Mouse (Mus musculus) limb, embryonic 10.5 days (tissue): ENCODE data around the gene Map7. TPM values are rescaled to one million over a fixed set of nuclear protein-coding genes. Genes with fewer than 3 reads are reported as not detected.

Experiments
- DNase-seq: peaks from one replicate; pipeline ENCODE4 v3.0.0-alpha.2; 2017; ENCODE audit warnings: low spot score
- H3K27ac ChIP-seq: fragments of 300-500 bp; sonication (generic); 2 replicates; pipeline ENCODE4 v1.5.1; 2016; ENCODE audit warnings: mild to moderate bottlenecking
- H3K27me3 ChIP-seq: fragments of 300-500 bp; sonication (generic); 2 replicates; pipeline ENCODE4 v1.6.1; 2016; ENCODE audit warnings: low read depth, mild to moderate bottlenecking; ENCODE audit not compliant: poor library complexity, severe bottlenecking
- H3K36me3 ChIP-seq: fragments of 300-500 bp; sonication (generic); 2 replicates; pipeline ENCODE4 v1.6.1; 2016; ENCODE audit warnings: mild to moderate bottlenecking, moderate library complexity
- H3K4me1 ChIP-seq: fragments of 300-500 bp; sonication (generic); 2 replicates; pipeline ENCODE4 v1.6.1; 2016
- H3K4me3 ChIP-seq: fragments of 300-500 bp; sonication (generic); 2 replicates; pipeline ENCODE4 v1.5.1; 2016; ENCODE audit warnings: mild to moderate bottlenecking, moderate library complexity
- H3K9me3 ChIP-seq: fragments of 300-500 bp; sonication (generic); replicated peaks from 2 replicates; pipeline ENCODE4 v1.6.1; 2016; ENCODE audit warnings: mild to moderate bottlenecking
- WGBS: fragments of 180-500 bp; shearing (Covaris S2); methylation state at CpG from one replicate; pipeline ENCODE4 v1.1.7; 2016; 5-methylcytosine and 5-hydroxymethylcytosine counted together
- polyA plus RNA-seq: library from polyadenylated mRNA; unstranded; fragments of >200 nt; fragmentation: Nextera tagmentation; extraction: Ambion mirVana; gene quantifications from 2 replicates; pipeline ENCODE4 v1.2.1, GENCODE M21; 2016

The Map7 gene
- polyA plus RNA-seq, 1 experiment from 2014 or later = 3.3 TPM

GRCm38 (mm10) chr10:20159308-20159707, 11.0 kb downstream of the Map7 start:
- H3K36me3 ChIP-seq = no peaks in the 10 kb centered on the region
- 86% methylated on average over 5 of the region's 5 CpGs for WGBS
- no peaks in the 10 kb centered on the region for H3K9me3 ChIP-seq
- H3K27ac ChIP-seq = no peak overlapping the region
- no peak for DNase-seq
- 0 out of 2 replicates have a peak, but pooled peaks cover 2% of the 10 kb centered on the region for H3K4me1 ChIP-seq
- no peaks in the 10 kb centered on the region for H3K27me3 ChIP-seq
- no peak overlapping the region for H3K4me3 ChIP-seq

GRCm38 (mm10) chr10:20160914-20161313, 12.6 kb downstream of the Map7 start:
- no peak for DNase-seq
- Histone ChIP-seq H3K27ac (no peak overlapping the region), H3K27me3 (no peaks in the 10 kb centered on the region), H3K36me3 (no peaks in the 10 kb centered on the region), H3K4me1 (0 out of 2 replicates have a peak, but pooled peaks cover 2% of the 10 kb centered on the region), H3K4me3 (no peak overlapping the region), H3K9me3 (no peaks in the 10 kb centered on the region)
- WGBS = 72% methylated on average over 8 of the region's 8 CpGs

GRCm38 (mm10) chr10:20164810-20165209, 16.5 kb downstream of the Map7 start:
- no peak overlapping the region for H3K27ac ChIP-seq
- H3K4me3 ChIP-seq = no peak overlapping the region
- H3K36me3 ChIP-seq = no peaks in the 10 kb centered on the region
- DNase-seq = no peak
- H3K4me1 ChIP-seq = 0 out of 2 replicates have a peak, but pooled peaks cover 2% of the 10 kb centered on the region
- WGBS = 93% methylated on average over 5 of the region's 5 CpGs
- H3K9me3 ChIP-seq = no peaks in the 10 kb centered on the region
- 0 out of 2 replicates have a peak, but pooled peaks cover 6% of the 10 kb centered on the region for H3K27me3 ChIP-seq

- Histone ChIP-seq H3K4me3 (no peak overlapping the region), H3K4me1 (peaks cover 13% of the 10 kb centered on the region), H3K9me3 (no peaks in the 10 kb centered on the region), H3K36me3 (no peaks in the 10 kb centered on the region), H3K27ac (no peak overlapping the region), H3K27me3 (0 out of 2 replicates have a peak, but pooled peaks cover 6% of the 10 kb centered on the region)
- 77% methylated on average over 11 of the region's 11 CpGs for WGBS
- no peak for DNase-seq
Observed at GRCm38 (mm10) chr10:20166797-20167196, 18.5 kb downstream of the Map7 start.

- 85% methylated on average over 4 of the region's 4 CpGs for WGBS
- H3K27me3 ChIP-seq = 0 out of 2 replicates have a peak, but pooled peaks cover 6% of the 10 kb centered on the region
- no peak for DNase-seq
- no peaks in the 10 kb centered on the region for H3K9me3 ChIP-seq
- peaks cover 13% of the 10 kb centered on the region for H3K4me1 ChIP-seq
- H3K4me3 ChIP-seq = no peak overlapping the region
- H3K27ac ChIP-seq = no peak overlapping the region
- H3K36me3 ChIP-seq = no peaks in the 10 kb centered on the region
Observed at GRCm38 (mm10) chr10:20167467-20167866, 19.2 kb downstream of the Map7 start.

- no peaks in the 10 kb centered on the region for H3K9me3 ChIP-seq
- H3K4me1 ChIP-seq = peaks cover 10% of the 10 kb centered on the region
- no peak overlapping the region for H3K4me3 ChIP-seq
- no peaks in the 10 kb centered on the region for H3K36me3 ChIP-seq
- no peak for DNase-seq
- H3K27me3 ChIP-seq = 0 out of 2 replicates have a peak, but pooled peaks cover 6% of the 10 kb centered on the region
- 90% methylated on average over 3 of the region's 3 CpGs for WGBS
- H3K27ac ChIP-seq = no peak overlapping the region
Observed at GRCm38 (mm10) chr10:20169182-20169674, 21.0 kb downstream of the Map7 start.

DNA sequence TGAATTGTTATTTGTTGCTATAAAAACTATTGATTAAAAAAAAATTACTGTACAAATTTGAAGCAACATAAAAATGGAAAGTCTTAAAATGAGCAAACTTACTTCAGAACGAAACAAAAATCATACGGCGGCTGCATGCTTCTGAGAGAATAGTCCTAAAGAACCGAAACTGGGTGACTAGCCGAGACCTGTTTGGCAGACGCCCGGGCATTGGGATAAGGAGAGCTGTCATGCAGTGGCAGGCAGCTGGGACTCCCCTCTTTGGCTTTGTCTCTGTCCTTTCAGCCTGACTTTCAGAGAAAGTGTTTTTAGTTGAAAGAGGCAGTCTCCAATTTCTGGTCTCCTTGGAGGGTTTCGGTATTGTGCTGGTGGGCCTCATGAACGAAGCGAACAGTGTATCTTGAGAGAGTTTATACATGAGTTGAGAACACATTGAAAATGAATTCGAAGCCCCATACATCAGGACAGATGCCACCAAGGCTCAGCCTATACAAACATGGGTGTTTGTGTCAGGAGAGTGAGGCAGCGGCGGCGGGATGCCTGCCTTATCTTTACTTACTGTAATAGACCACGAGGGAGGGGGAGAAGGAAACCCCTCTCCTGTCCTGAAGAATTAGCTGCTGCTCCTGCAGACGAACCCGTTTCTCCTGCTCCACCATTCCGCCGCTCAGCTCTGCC, 21.8 kb downstream of the Map7 start:
- Histone ChIP-seq H3K4me1 (peaks cover 10% of the 10 kb centered on the region), H3K27ac (0 out of 2 replicates have a peak overlapping the region, but pooled peaks have one; percentile 14), H3K9me3 (no peaks in the 10 kb centered on the region), H3K36me3 (no peaks in the 10 kb centered on the region), H3K4me3 (peak overlapping the region; percentile 29), H3K27me3 (0 out of 2 replicates have a peak, but pooled peaks cover 6% of the 10 kb centered on the region)
- 32% methylated on average over 19 of the region's 19 CpGs for WGBS
- no peak for DNase-seq

DNA sequence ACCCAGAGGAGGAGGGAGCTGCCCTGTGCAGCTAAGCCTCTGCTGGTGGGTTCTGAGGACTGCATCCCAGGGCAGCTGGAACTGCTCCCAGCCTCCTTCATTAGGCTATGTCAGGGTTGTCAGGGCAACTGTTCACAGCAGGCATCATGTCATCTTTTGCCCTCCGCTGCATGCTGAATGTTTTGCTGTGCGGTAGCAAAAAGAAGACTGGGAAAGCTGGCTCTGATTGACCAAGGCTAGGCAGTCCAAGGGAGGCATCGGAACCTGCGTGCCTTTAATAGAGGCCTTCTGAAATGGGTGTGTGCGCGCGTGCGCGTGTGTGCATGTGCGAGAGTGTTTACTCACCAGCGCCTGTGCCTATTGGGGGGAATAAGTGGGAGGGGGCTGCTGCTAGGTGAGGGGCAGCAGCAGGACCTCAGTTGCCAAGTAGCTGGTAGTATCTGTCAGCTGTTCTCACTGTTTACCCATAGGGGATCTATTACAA, 22.4 kb downstream of the Map7 start:
- WGBS = 55% methylated on average over 11 of the region's 11 CpGs
- H3K9me3 ChIP-seq = no peaks in the 10 kb centered on the region
- 0 out of 2 replicates have a peak overlapping the region, but pooled peaks have one; percentile 14 for H3K27ac ChIP-seq
- peaks cover 10% of the 10 kb centered on the region for H3K4me1 ChIP-seq
- H3K27me3 ChIP-seq = 0 out of 2 replicates have a peak, but pooled peaks cover 6% of the 10 kb centered on the region
- no peaks in the 10 kb centered on the region for H3K36me3 ChIP-seq
- H3K4me3 ChIP-seq = peak overlapping the region; percentile 29
- DNase-seq = peak; percentile 80

DNA sequence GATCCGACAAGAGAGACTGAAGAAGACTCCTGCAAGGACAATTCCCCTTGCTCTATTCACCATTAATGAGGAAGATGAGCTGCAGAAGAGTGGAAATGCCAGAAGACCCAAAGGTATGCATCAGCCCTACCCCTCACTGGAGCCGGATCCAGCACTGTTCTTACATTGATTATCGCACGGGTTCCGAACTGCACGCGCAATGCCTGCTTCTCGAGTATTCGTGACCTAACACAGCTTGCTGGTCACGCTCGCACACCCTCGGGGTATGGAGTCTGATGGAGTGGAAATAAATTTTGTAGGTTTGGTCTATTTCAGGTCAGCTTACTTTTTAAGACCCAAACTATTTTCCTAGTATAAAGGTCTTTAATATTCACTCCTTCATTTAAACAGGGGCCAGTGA, 22.9 kb downstream of the Map7 start:
- H3K27me3 ChIP-seq = 0 out of 2 replicates have a peak, but pooled peaks cover 6% of the 10 kb centered on the region
- DNase-seq = no peak
- H3K4me3 ChIP-seq = no peak overlapping the region
- 90% methylated on average over 12 of the region's 12 CpGs for WGBS
- H3K4me1 ChIP-seq = peaks cover 10% of the 10 kb centered on the region
- H3K27ac ChIP-seq = no peak overlapping the region
- no peaks in the 10 kb centered on the region for H3K9me3 ChIP-seq
- no peaks in the 10 kb centered on the region for H3K36me3 ChIP-seq

- no peak overlapping the region for H3K27ac ChIP-seq
- no peak overlapping the region for H3K4me3 ChIP-seq
- H3K4me1 ChIP-seq = peaks cover 10% of the 10 kb centered on the region
- H3K9me3 ChIP-seq = no peaks in the 10 kb centered on the region
- H3K36me3 ChIP-seq = no peaks in the 10 kb centered on the region
- no peak for DNase-seq
- H3K27me3 ChIP-seq = 0 out of 2 replicates have a peak, but pooled peaks cover 6% of the 10 kb centered on the region
- 66% methylated on average over 4 of the region's 4 CpGs for WGBS
Observed at GRCm38 (mm10) chr10:20171756-20172155, 23.5 kb downstream of the Map7 start.

GRCm38 (mm10) chr10:20173733-20174132, 25.5 kb downstream of the Map7 start:
- H3K27ac ChIP-seq = no peak overlapping the region
- WGBS = 80% methylated on average over 4 of the region's 4 CpGs
- no peak for DNase-seq
- 0 out of 2 replicates have a peak, but pooled peaks cover 4% of the 10 kb centered on the region for H3K27me3 ChIP-seq
- H3K36me3 ChIP-seq = no peaks in the 10 kb centered on the region
- peaks cover 13% of the 10 kb centered on the region for H3K4me1 ChIP-seq
- no peaks in the 10 kb centered on the region for H3K9me3 ChIP-seq
- H3K4me3 ChIP-seq = no peak overlapping the region

DNA sequence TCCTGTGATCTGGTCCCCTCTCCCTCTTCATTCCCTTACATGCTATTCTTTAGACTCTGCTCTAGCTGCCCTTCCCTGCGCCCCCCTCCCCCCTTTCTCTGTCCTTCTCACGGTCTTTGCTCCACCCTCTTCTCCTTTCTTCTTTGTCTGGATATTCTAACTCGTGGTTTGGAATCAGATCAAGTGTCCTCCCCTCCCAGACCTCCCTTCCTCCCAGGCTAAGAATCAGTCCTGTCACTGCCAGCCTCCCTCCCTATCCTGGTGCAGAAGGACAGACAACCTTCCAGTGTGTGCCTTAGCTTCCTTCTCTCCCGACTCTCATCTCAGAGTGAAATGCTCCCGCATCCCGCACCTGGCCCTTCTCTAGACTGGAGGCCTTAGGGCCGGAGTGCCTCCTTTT, 27.8 kb downstream of the Map7 start:
- Histone ChIP-seq H3K27ac (no peak overlapping the region), H3K9me3 (no peaks in the 10 kb centered on the region), H3K4me1 (peaks cover 11% of the 10 kb centered on the region), H3K4me3 (no peak overlapping the region), H3K36me3 (no peaks in the 10 kb centered on the region), H3K27me3 (no peaks in the 10 kb centered on the region)
- 71% methylated on average over 7 of the region's 7 CpGs for WGBS
- no peak for DNase-seq
